Mouse (Mus musculus) frontal cortex, postnatal 25 days (tissue): ENCODE data around the gene Pdzrn4.
"Not testable (repeated sequence)": the region's sequence is repeated elsewhere in the genome, so short reads cannot be mapped to it uniquely, and the experiment has no call there.

Experiments used
- DNase-seq, 2 experiments: peaks; one replicate each; pipeline ENCODE4 v3.0.0; 2022; ENCODE audit warnings: low spot score in 2 of 2

Pdzrn4 gene

GRCm38 (mm10) chr15:92396770-92397608, at the start of gene Pdzrn4:
Gene Pdzrn4 (plus strand): TSS chr15:92396881.
- peak; percentile 23 to 28 for DNase-seq

- DNase-seq: no peak
Measured at GRCm38 (mm10) chr15:92347426-92347825, 49.3 kb upstream of the Pdzrn4 start.

GRCm38 (mm10) chr15:92347902-92348301, 48.8 kb upstream of the Pdzrn4 start:
- no peak for DNase-seq

GRCm38 (mm10) chr15:92348453-92348852, 48.2 kb upstream of the Pdzrn4 start:
- DNase-seq: not testable (repeated sequence)

GRCm38 (mm10) chr15:92364153-92364552, 32.5 kb upstream of the Pdzrn4 start:
- DNase-seq: no peak

GRCm38 (mm10) chr15:92364592-92364991, 32.1 kb upstream of the Pdzrn4 start:
- no peak for DNase-seq

- no peak for DNase-seq
Measured at GRCm38 (mm10) chr15:92394811-92395210, 1.9 kb upstream of the Pdzrn4 start.

GRCm38 (mm10) chr15:92398747-92399146, 2.1 kb downstream of the Pdzrn4 start:
- no peak for DNase-seq

GRCm38 (mm10) chr15:92399278-92399677, 2.6 kb downstream of the Pdzrn4 start:
- no peak for DNase-seq

- DNase-seq: no peak
Measured at GRCm38 (mm10) chr15:92401554-92401953, 4.9 kb downstream of the Pdzrn4 start.

GRCm38 (mm10) chr15:92415323-92415722, 18.6 kb downstream of the Pdzrn4 start:
- DNase-seq: no peak

- no peak for DNase-seq
Measured at GRCm38 (mm10) chr15:92416141-92416540, 19.5 kb downstream of the Pdzrn4 start.

GRCm38 (mm10) chr15:92416658-92417057, 20.0 kb downstream of the Pdzrn4 start:
- DNase-seq: no peak

- DNase-seq: no peak
Measured at GRCm38 (mm10) chr15:92417120-92417519, 20.4 kb downstream of the Pdzrn4 start.

GRCm38 (mm10) chr15:92434605-92435004, 37.9 kb downstream of the Pdzrn4 start:
- no peak for DNase-seq

GRCm38 (mm10) chr15:92435306-92435705, 38.6 kb downstream of the Pdzrn4 start:
- no peak for DNase-seq

- DNase-seq: no peak
Measured at GRCm38 (mm10) chr15:92441630-92442180, 45.0 kb downstream of the Pdzrn4 start.

- DNase-seq: peak; percentile 11 to 15
Measured at GRCm38 (mm10) chr15:92447708-92448147, 51.0 kb downstream of the Pdzrn4 start.

GRCm38 (mm10) chr15:92449112-92449511, 52.4 kb downstream of the Pdzrn4 start:
- no peak for DNase-seq

- no peak for DNase-seq
Measured at GRCm38 (mm10) chr15:92452620-92453019, 55.9 kb downstream of the Pdzrn4 start.

- no peak for DNase-seq
Measured at GRCm38 (mm10) chr15:92482198-92482597, 85.5 kb downstream of the Pdzrn4 start.

GRCm38 (mm10) chr15:92491376-92491775, 94.7 kb downstream of the Pdzrn4 start:
- no peak for DNase-seq
